Mouse (Mus musculus) olfactory bulb, adult 2 months (tissue): Measurements from ENCODE around the gene Irf4. TPM values are rescaled to one million over a fixed set of nuclear protein-coding genes. Genes with fewer than 3 reads are reported as not detected.

Source experiments
- H3K27ac ChIP-seq: fragments of 200-500 bp; 2 replicates; pipeline ENCODE4 v1.5.1; 2012; ENCODE audit warnings: low read depth, low read length; ENCODE audit not compliant: insufficient read depth
- H3K4me1 ChIP-seq: fragments of 200-500 bp; 2 replicates; pipeline ENCODE4 v1.6.1; 2012; ENCODE audit warnings: low read length; ENCODE audit not compliant: control insufficient read depth, insufficient read depth
- H3K4me3 ChIP-seq: fragments of 200-500 bp; 2 replicates; pipeline ENCODE4 v1.5.1; 2012; ENCODE audit warnings: mild to moderate bottlenecking, low read depth, low read length, moderate library complexity; ENCODE audit not compliant: insufficient read depth
- CTCF ChIP-seq: fragments of 200-500 bp; IDR thresholded peaks from 2 replicates; pipeline ENCODE4 v1.5.1; 2012; ENCODE audit warnings: low read depth, mild to moderate bottlenecking, low read length, moderate library complexity; ENCODE audit not compliant: insufficient read depth
- POLR2A ChIP-seq: fragments of 200-500 bp; IDR thresholded peaks from 2 replicates; pipeline ENCODE4 v1.6.1; 2012; ENCODE audit warnings: mild to moderate bottlenecking, low read depth, low read length, moderate library complexity; ENCODE audit not compliant: insufficient read depth
- WGBS: fragments of 180-500 bp; shearing (Covaris S2); methylation state at CpG from one replicate; pipeline ENCODE4 v1.1.7; 2018; 5-methylcytosine and 5-hydroxymethylcytosine counted together
- polyA plus RNA-seq: library from polyadenylated mRNA; stranded (reverse); fragments of >200 nt; gene quantifications from 2 replicates; pipeline ENCODE4 v1.2.4, GENCODE M21; 2012; ENCODE audit warnings: low replicate concordance; ENCODE audit not compliant: missing spikeins, insufficient read depth, insufficient read length

Irf4 gene
- polyA plus RNA-seq, 1 experiment = not detected

DNA sequence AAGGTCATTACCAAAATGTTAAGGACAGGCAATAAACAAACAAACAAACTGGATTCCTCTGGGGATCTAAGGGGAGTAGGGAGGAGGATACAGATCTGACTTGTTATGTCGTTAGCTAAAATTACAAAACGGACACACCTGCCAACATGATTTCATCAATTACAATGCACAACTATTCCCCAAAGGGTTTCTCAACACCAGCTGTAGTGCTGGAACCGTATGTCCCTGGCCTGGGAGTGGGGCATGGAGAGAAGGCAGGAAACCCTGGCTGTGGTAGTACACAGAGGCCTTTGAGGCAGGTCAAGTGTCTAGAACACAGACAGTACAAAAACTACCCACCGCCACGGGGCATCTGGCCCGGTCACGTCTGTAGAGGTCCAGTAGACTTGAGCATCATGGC is 60.2 kb downstream of the Irf4 start:
- H3K4me3 ChIP-seq = no peak overlapping the region
- TF ChIP-seq POLR2A (no peak), CTCF (no peak)
- H3K27ac ChIP-seq = no peak overlapping the region
- WGBS = 90% methylated on average over 7 of the region's 7 CpGs
- peaks cover 5% of the 10 kb centered on the region for H3K4me1 ChIP-seq

DNA sequence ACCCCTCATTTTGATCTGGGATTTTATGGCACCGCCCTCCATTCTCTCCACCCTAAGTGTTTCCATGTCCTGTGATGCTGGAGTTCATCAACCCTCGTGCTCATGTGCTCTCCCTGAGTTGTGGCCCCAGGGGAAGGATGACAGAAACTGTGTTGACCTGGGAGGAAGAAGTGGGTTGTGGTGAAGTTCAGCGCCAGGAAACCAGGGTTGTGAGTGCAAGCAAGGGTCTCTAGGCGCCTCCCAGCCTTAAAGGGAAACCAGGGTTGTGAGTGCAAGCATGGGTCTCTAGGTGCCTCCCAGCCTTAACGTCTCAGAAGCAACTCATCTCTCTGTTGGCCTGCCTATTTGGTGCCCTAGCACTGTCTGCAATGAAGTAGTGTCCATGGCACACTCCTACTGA is 64.4 kb downstream of the Irf4 start:
- WGBS = 80% methylated on average over 5 of the region's 5 CpGs
- no peak for TF ChIP-seq POLR2A
- TF ChIP-seq CTCF = no peak

DNA sequence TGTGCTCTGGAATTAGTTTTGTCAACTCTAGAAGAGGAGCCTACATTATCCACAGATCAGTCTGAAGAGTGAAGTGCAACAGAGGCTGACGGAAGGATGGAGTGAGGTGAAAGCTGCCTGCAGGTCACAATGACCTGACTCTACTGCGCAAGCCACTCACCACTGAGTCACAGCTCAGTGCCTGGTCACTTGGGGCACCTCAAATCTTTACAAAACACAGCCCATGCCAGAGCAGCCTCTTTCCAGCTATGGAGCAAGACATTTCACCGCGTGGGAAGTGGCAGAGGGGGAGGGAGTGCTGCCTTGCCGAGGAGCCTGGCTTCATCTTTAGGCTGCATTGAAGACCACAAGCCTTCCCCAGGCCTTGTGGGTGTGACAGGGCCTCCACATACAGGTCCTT is 65.2 kb downstream of the Irf4 start:
- Histone ChIP-seq H3K27ac (peak overlapping the region; percentile 49), H3K4me3 (no peak overlapping the region), H3K4me1 (peaks cover 12% of the 10 kb centered on the region)
- TF ChIP-seq CTCF = no peak
- TF ChIP-seq POLR2A = no peak
- 34% methylated on average over 5 of the region's 5 CpGs for WGBS

More for the DNA sequence above, 64.4 kb downstream of the Irf4 start:
- no peak overlapping the region for H3K4me3 ChIP-seq
- no peak overlapping the region for H3K27ac ChIP-seq
- peaks cover 12% of the 10 kb centered on the region for H3K4me1 ChIP-seq

Other genes with a start within 250 kb of the Irf4 start
- gene Uqcrfs1, start 203.9 kb upstream of the Irf4 start, polyA plus RNA-seq = not detected in 2 replicates
- not detected in 2 replicates for gene Dusp22, start 89.2 kb upstream of the Irf4 start, polyA plus RNA-seq
- not detected in 2 replicates for gene Hus1b, start 198.5 kb downstream of the Irf4 start, polyA plus RNA-seq
- gene Exoc2, start 224.9 kb downstream of the Irf4 start, polyA plus RNA-seq = not detected in 2 replicates
- gene Gm5447, start 225.0 kb downstream of the Irf4 start, polyA plus RNA-seq = not detected in 2 replicates